9 mouse cellular contexts compared by ENCODE assay signal in the genomic region with DNA sequence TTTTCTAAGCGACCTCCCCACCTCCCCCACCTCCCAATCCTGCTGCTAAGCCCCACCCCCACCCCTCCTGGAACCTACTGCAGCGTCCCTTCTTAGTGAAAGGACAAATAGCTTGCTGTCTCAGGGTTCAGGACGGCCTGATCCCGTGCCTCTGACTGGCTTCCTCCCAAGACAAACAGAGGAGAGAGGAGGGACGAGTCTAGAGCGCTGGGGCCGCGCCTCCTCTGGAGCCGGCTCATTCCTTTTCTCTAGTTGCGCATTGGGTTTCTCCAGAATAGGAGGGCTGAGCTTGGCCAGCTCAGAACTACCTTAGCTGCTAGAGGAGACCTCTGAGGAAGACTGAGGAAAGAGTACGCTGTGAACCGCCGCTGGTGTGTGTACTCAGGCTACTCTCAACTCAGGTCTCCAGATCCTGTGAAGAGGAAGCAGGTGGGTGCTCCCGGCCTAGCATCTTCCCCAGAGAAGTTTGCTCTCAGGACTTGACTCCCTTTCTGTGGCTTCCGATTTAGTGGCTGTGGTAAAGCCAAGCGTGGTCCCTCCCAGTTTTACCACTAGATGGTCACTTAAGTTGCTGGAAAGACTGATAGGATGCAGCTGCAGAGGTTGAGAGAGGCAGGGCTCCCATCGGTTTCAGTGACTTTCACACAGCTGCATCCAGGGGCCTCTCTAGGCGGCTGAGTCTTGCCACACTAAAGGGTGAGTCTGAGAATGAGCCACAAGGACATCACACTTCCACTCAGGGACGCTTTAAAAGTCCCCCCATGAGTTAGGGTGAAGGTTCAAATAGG. TPM values are rescaled to one million over a fixed set of nuclear protein-coding genes. Genes with fewer than 3 reads are reported as not detected.
DNase-seq lines count a peak whose midpoint lies in the region; ATAC-seq and TF ChIP-seq lines count a peak whose summit lies in the region.
"Had no signal": no experiment of that assay in that cellular context is flagged by ENCODE, and none has a peak within 500 bp of the region (broad histone marks: within the 10 kb centered on the region; RNA-seq: fewer than 3 reads in every experiment).

No protein-coding gene starts in this region.

- H3K27me3 ChIP-seq in liver, adult 2 months (ENCODE audit: control insufficient read depth, insufficient read depth, low read length): peaks cover 3% of the 10 kb centered on the region; the same call in 1 of the 2 replicates
- H3K27me3 ChIP-seq in liver, embryonic 12.5 days (replicated peaks): peaks cover 91% of the 10 kb centered on the region
- H3K27me3 ChIP-seq in stomach, embryonic 15.5 days (replicated peaks): peaks cover 29% of the 10 kb centered on the region

- peak; percentile 71 for DNase-seq in liver, adult 2 months (ENCODE audit: extremely low read depth, low read depth, low spot score)
- DNase-seq in adipocyte (ENCODE audit: low spot score): peak; percentile 45
- DNase-seq in heart, adult 9 months (ENCODE audit: low spot score in 2 of 2): peak; percentile 33 to 47
- peak; percentile 61 to 69 for DNase-seq in kidney, postnatal 4 days
- no peak for DNase-seq in cerebellum, adult 9-11 months
- no peak for DNase-seq in spleen, postnatal 36 days (ENCODE audit: low spot score in 2 of 2)

- peaks cover 7% of the 10 kb centered on the region; the same call in 1 of the 2 replicates for H3K9me3 ChIP-seq in liver, embryonic 12.5 days (replicated peaks)
- H3K9me3 ChIP-seq in stomach, embryonic 15.5 days: no peaks in the 10 kb centered on the region

- no peak for TF ChIP-seq POLR2A in liver, adult 2 months (IDR thresholded peaks at IDR 0.05; ENCODE audit: extremely low read depth, insufficient read depth, low read length)

- no peak for ATAC-seq in liver, embryonic 12.5 days
- ATAC-seq in stomach, embryonic 15.5 days (ENCODE audit: insufficient read depth, low FRiP score, low read depth): 0 out of 2 replicates have a peak, but pooled peaks have one; percentile 22

- no peaks in the 10 kb centered on the region for H3K79me2 ChIP-seq in liver, adult 2 months (ENCODE audit: control insufficient read depth, insufficient read depth, low read length)

- H3K27ac ChIP-seq in liver, adult 2 months (replicated peaks; ENCODE audit: insufficient read depth, low read depth, low read length): no peak overlapping the region
- H3K27ac ChIP-seq in liver, embryonic 12.5 days: no peak overlapping the region
- H3K27ac ChIP-seq in stomach, embryonic 15.5 days: no peak overlapping the region

- H3K4me2 ChIP-seq in liver, embryonic 12.5 days: no peak overlapping the region
- peak overlapping the region; percentile 25; the same call in 1 of the 2 replicates for H3K4me2 ChIP-seq in stomach, embryonic 15.5 days

- no peaks in the 10 kb centered on the region for H3K4me1 ChIP-seq in liver, adult 2 months (ENCODE audit: control insufficient read depth, insufficient read depth, low read length)
- no peaks in the 10 kb centered on the region for H3K4me1 ChIP-seq in liver, embryonic 12.5 days
- H3K4me1 ChIP-seq in stomach, embryonic 15.5 days: peaks cover 8% of the 10 kb centered on the region; the same call in 1 of the 2 replicates

- no peak for TF ChIP-seq CTCF in liver, adult 2 months (IDR thresholded peaks at IDR 0.05; ENCODE audit: low read depth, low read length)

- H3K4me3 ChIP-seq in liver, adult 2 months (ENCODE audit: insufficient read depth, low read depth, low read length): no peak overlapping the region
- no peak overlapping the region for H3K4me3 ChIP-seq in liver, embryonic 12.5 days
- H3K4me3 ChIP-seq in stomach, embryonic 15.5 days (replicated peaks): no peak overlapping the region

- H3K9ac ChIP-seq in liver, adult 2 months (ENCODE audit: low read depth, low read length): no peak overlapping the region
- no peak overlapping the region for H3K9ac ChIP-seq in liver, embryonic 12.5 days
- no peak overlapping the region for H3K9ac ChIP-seq in stomach, embryonic 15.5 days

- no peaks in the 10 kb centered on the region for H3K36me3 ChIP-seq in liver, adult 2 months (ENCODE audit: control insufficient read depth, insufficient read depth, low read length)
- H3K36me3 ChIP-seq in liver, embryonic 12.5 days: no peaks in the 10 kb centered on the region
- H3K36me3 ChIP-seq in stomach, embryonic 15.5 days: no peaks in the 10 kb centered on the region

- WGBS in liver, adult 2 months: 13% methylated on average over 19 of the region's 19 CpGs
- WGBS in liver, embryonic 12.5 days (ENCODE audit: insufficient replicate concordance): 10% methylated on average over 19 of the region's 19 CpGs
- WGBS in stomach, embryonic 15.5 days: 16% methylated on average over 19 of the region's 19 CpGs

RNA-seq across cellular contexts. Expression of a gene that starts 3.4 kb away (rescaled TPM):
- total RNA-seq in liver, adult 2 months (2014; rRNA removed): not detected in 2 replicates
- polyA plus RNA-seq in liver, adult 2 months (2012; rRNA removed): not detected in 2 replicates
- not detected in 2 replicates for polyA plus RNA-seq in liver, embryonic 12.5 days (2016; fragmentation: Nextera tagmentation; extraction: Ambion mirVana)
- 0.18 TPM in 1 of 2 replicates, not detected in the other for polyA plus RNA-seq in stomach, embryonic 15.5 days (2015; fragmentation: Nextera tagmentation; extraction: Ambion mirVana)

RNA-seq across cellular contexts. Expression of a gene that starts 12.1 kb away (rescaled TPM):
- 4.2 and 5.7 TPM in 2 replicates for total RNA-seq in liver, adult 2 months (2014; rRNA removed)
- polyA plus RNA-seq in liver, adult 2 months (2012; rRNA removed): 4.1 and 4.3 TPM in 2 replicates
- 41.4 and 44.0 TPM in 2 replicates for polyA plus RNA-seq in liver, embryonic 12.5 days (2016; fragmentation: Nextera tagmentation; extraction: Ambion mirVana)
- 33.7 and 35.0 TPM in 2 replicates for polyA plus RNA-seq in stomach, embryonic 15.5 days (2015; fragmentation: Nextera tagmentation; extraction: Ambion mirVana)

RNA-seq across cellular contexts. Expression of a gene that starts 27.5 kb away (rescaled TPM):
- 99.6 and 105 TPM in 2 replicates for total RNA-seq in liver, adult 2 months (2014; rRNA removed)
- polyA plus RNA-seq in liver, adult 2 months (2012; rRNA removed): 84.1 and 94.0 TPM in 2 replicates
- 72.1 TPM in 2 replicates for polyA plus RNA-seq in liver, embryonic 12.5 days (2016; fragmentation: Nextera tagmentation; extraction: Ambion mirVana)
- 156 and 163 TPM in 2 replicates for polyA plus RNA-seq in stomach, embryonic 15.5 days (2015; fragmentation: Nextera tagmentation; extraction: Ambion mirVana)

RNA-seq across cellular contexts. Expression of a gene that starts 30.8 kb away (rescaled TPM):
- total RNA-seq in liver, adult 2 months (2014; rRNA removed): 0.13 TPM in 1 of 2 replicates, not detected in the other
- polyA plus RNA-seq in liver, adult 2 months (2012; rRNA removed): not detected in 2 replicates
- polyA plus RNA-seq in liver, embryonic 12.5 days (2016; fragmentation: Nextera tagmentation; extraction: Ambion mirVana): not detected in 2 replicates
- polyA plus RNA-seq in stomach, embryonic 15.5 days (2015; fragmentation: Nextera tagmentation; extraction: Ambion mirVana): 0.17 and 0.23 TPM in 2 replicates

RNA-seq across cellular contexts. Expression of a gene that starts 47.3 kb away (rescaled TPM):
- total RNA-seq in liver, adult 2 months (2014; rRNA removed): not detected in 2 replicates
- not detected in 2 replicates for polyA plus RNA-seq in liver, adult 2 months (2012; rRNA removed)
- not detected in 2 replicates for polyA plus RNA-seq in liver, embryonic 12.5 days (2016; fragmentation: Nextera tagmentation; extraction: Ambion mirVana)
- polyA plus RNA-seq in stomach, embryonic 15.5 days (2015; fragmentation: Nextera tagmentation; extraction: Ambion mirVana): not detected in 2 replicates
- polyA plus RNA-seq: frontal cortex, adult 2 months had no signal

Comparison
In these comparisons a context has a peak if more than half of its experiments do, and no peak if none do; other contexts are left out.
1. DNase-seq: peak in liver, adult 2 months (single experiment), adipocyte (single experiment), heart, adult 9 months (2 of 2) and kidney, postnatal 4 days (2 of 2); none in cerebellum, adult 9-11 months (single experiment) and spleen, postnatal 36 days (0 of 2).